28 mouse cellular contexts compared by ENCODE assay signal in genomic region chr4:127107566-127107965, GRCm38 (mm10). TPM values are rescaled to one million over a fixed set of nuclear protein-coding genes. Genes with fewer than 3 reads are reported as not detected.
DNase-seq lines count a peak whose midpoint lies in the region; ATAC-seq and TF ChIP-seq lines count a peak whose summit lies in the region.
"Had no signal": no experiment of that assay in that cellular context is flagged by ENCODE, and none has a peak within 500 bp of the region (broad histone marks: within the 10 kb centered on the region; RNA-seq: fewer than 3 reads in every experiment).

No protein-coding gene starts in this region.

- ATAC-seq in kidney, embryonic 16.5 days (ENCODE audit: low FRiP score, low TSS enrichment) = no peak
- ATAC-seq in liver, embryonic 12.5 days = no peak
- ATAC-seq: forebrain, embryonic 14.5 days; forebrain, postnatal 0 days; hindbrain, embryonic 16.5 days; Patski had no signal

- peaks cover 13% of the 10 kb centered on the region; the same call in 1 of the 2 replicates for H3K36me3 ChIP-seq in kidney, embryonic 16.5 days (ENCODE audit: insufficient read depth, low read length)
- H3K36me3 ChIP-seq in liver, adult 2 months (ENCODE audit: control insufficient read depth, insufficient read depth, low read length) = peaks cover 26% of the 10 kb centered on the region
- peaks cover 7% of the 10 kb centered on the region for H3K36me3 ChIP-seq in liver, embryonic 12.5 days

- no peak overlapping the region for H3K4me3 ChIP-seq in kidney, embryonic 16.5 days (ENCODE audit: low read length)
- H3K4me3 ChIP-seq in liver, adult 2 months (ENCODE audit: insufficient read depth, low read depth, low read length) = no peak overlapping the region
- H3K4me3 ChIP-seq in liver, embryonic 12.5 days = no peak overlapping the region
- H3K4me3 ChIP-seq: embryonic facial prominence, embryonic 12.5 days; embryonic facial prominence, embryonic 15.5 days; heart, adult 2 months; heart, embryonic 10.5 days; heart, embryonic 13.5 days; hindbrain, embryonic 12.5 days had no signal

- DNase-seq in kidney, adult 11 months = peak; percentile 64
- peak; percentile 46 for DNase-seq in liver, adult 2 months (ENCODE audit: extremely low read depth, low read depth, low spot score)
- DNase-seq in kidney, postnatal 14 days = peak; percentile 51
- DNase-seq in layer of hippocampus, postnatal 36 days = no peak
- DNase-seq in frontal cortex, postnatal 10 days (ENCODE audit: low spot score in 2 of 2) = no peak
- DNase-seq: adrenal gland, adult 2 months; adrenal gland, postnatal 14 days; B cell, adult 2 months; cerebellum, adult 11 months; cerebellum, adult 2 months; cerebellum, adult 9-11 months; cerebellum, postnatal 25 days; forebrain, postnatal 0 days; gastrocnemius, postnatal 25 days; heart, adult 2 months; heart, postnatal 14 days had no signal

- no peak for TF ChIP-seq POLR2A in liver, adult 2 months (IDR thresholded peaks at IDR 0.05; ENCODE audit: extremely low read depth, insufficient read depth, low read length)

- no peak overlapping the region for H3K9ac ChIP-seq in kidney, embryonic 16.5 days (replicated peaks; ENCODE audit: low read length)
- no peak overlapping the region for H3K9ac ChIP-seq in liver, adult 2 months (ENCODE audit: low read depth, low read length)
- no peak overlapping the region for H3K9ac ChIP-seq in liver, embryonic 12.5 days
- H3K9ac ChIP-seq: embryonic facial prominence, embryonic 12.5 days; embryonic facial prominence, embryonic 15.5 days; forebrain, postnatal 0 days; heart, embryonic 13.5 days; hindbrain, embryonic 12.5 days had no signal

- WGBS in kidney, embryonic 16.5 days = 92% methylated on average over 4 of the region's 4 CpGs
- WGBS in liver, adult 2 months = 43% methylated on average over 4 of the region's 4 CpGs
- 77% methylated on average over 4 of the region's 4 CpGs for WGBS in liver, embryonic 12.5 days (ENCODE audit: insufficient replicate concordance)

- no peak overlapping the region for H3K27ac ChIP-seq in kidney, embryonic 16.5 days (ENCODE audit: low read length)
- H3K27ac ChIP-seq in liver, adult 2 months (replicated peaks; ENCODE audit: insufficient read depth, low read depth, low read length) = no peak overlapping the region
- no peak overlapping the region for H3K27ac ChIP-seq in liver, embryonic 12.5 days
- H3K27ac ChIP-seq: embryonic facial prominence, embryonic 12.5 days; embryonic facial prominence, embryonic 15.5 days; heart, adult 2 months; heart, embryonic 10.5 days; heart, embryonic 13.5 days; hindbrain, embryonic 12.5 days had no signal

- no peaks in the 10 kb centered on the region for H3K9me3 ChIP-seq in kidney, embryonic 16.5 days (ENCODE audit: low read length)
- H3K9me3 ChIP-seq in liver, embryonic 12.5 days (replicated peaks) = no peaks in the 10 kb centered on the region
- H3K9me3 ChIP-seq: embryonic facial prominence, embryonic 12.5 days; embryonic facial prominence, embryonic 15.5 days; G1E; heart, embryonic 10.5 days; hindbrain, embryonic 12.5 days had no signal

- no peaks in the 10 kb centered on the region for H3K27me3 ChIP-seq in kidney, embryonic 16.5 days (ENCODE audit: insufficient read depth, low read length)
- H3K27me3 ChIP-seq in liver, adult 2 months (ENCODE audit: control insufficient read depth, insufficient read depth, low read length) = no peaks in the 10 kb centered on the region
- no peaks in the 10 kb centered on the region for H3K27me3 ChIP-seq in liver, embryonic 12.5 days (replicated peaks)
- H3K27me3 ChIP-seq: CH12.LX; embryonic facial prominence, embryonic 12.5 days; embryonic facial prominence, embryonic 15.5 days; heart, embryonic 13.5 days; hindbrain, embryonic 12.5 days; Patski had no signal

- H3K4me2 ChIP-seq in kidney, embryonic 16.5 days (replicated peaks; ENCODE audit: low read depth, low read length) = no peak overlapping the region
- H3K4me2 ChIP-seq in liver, embryonic 12.5 days = no peak overlapping the region
- H3K4me2 ChIP-seq: embryonic facial prominence, embryonic 12.5 days; embryonic facial prominence, embryonic 15.5 days; heart, embryonic 13.5 days; hindbrain, embryonic 12.5 days had no signal

- TF ChIP-seq CTCF in liver, adult 2 months (IDR thresholded peaks at IDR 0.05; ENCODE audit: low read depth, low read length) = no peak

- no peaks in the 10 kb centered on the region for H3K4me1 ChIP-seq in kidney, embryonic 16.5 days (ENCODE audit: insufficient read depth, low read length)
- H3K4me1 ChIP-seq in liver, adult 2 months (ENCODE audit: control insufficient read depth, insufficient read depth, low read length) = no peaks in the 10 kb centered on the region
- no peaks in the 10 kb centered on the region for H3K4me1 ChIP-seq in liver, embryonic 12.5 days
- H3K4me1 ChIP-seq: embryonic facial prominence, embryonic 12.5 days; embryonic facial prominence, embryonic 15.5 days; heart, embryonic 10.5 days; heart, embryonic 13.5 days; hindbrain, embryonic 12.5 days had no signal

- H3K79me2 ChIP-seq in liver, adult 2 months (ENCODE audit: control insufficient read depth, insufficient read depth, low read length) = no peaks in the 10 kb centered on the region

RNA-seq across cellular contexts. Expression of gene Tmem35b, which starts 15.9 kb away (rescaled TPM):
- polyA plus RNA-seq in kidney, embryonic 16.5 days (2015; fragmentation: Nextera tagmentation; extraction: Ambion mirVana) = 26.5 and 28.7 TPM in 2 replicates
- total RNA-seq in liver, adult 2 months (2014; rRNA removed) = 11.1 and 11.5 TPM in 2 replicates
- 11.4 and 11.8 TPM in 2 replicates for polyA plus RNA-seq in liver, adult 2 months (2012; rRNA removed)
- polyA plus RNA-seq in liver, embryonic 12.5 days (2016; fragmentation: Nextera tagmentation; extraction: Ambion mirVana) = 7.3 and 8.5 TPM in 2 replicates
- total RNA-seq in layer of hippocampus, postnatal 36 days (2021) = 1 to 10 TPM; 4.6 to 4.9 TPM

RNA-seq across cellular contexts. Expression of gene Zmym6, which starts 30.4 kb away (rescaled TPM):
- 22.2 and 22.9 TPM in 2 replicates for polyA plus RNA-seq in kidney, embryonic 16.5 days (2015; fragmentation: Nextera tagmentation; extraction: Ambion mirVana)
- total RNA-seq in liver, adult 2 months (2014; rRNA removed) = 6.8 and 7.2 TPM in 2 replicates
- 0.98 and 1.4 TPM in 2 replicates for polyA plus RNA-seq in liver, adult 2 months (2012; rRNA removed)
- 5.6 and 6.8 TPM in 2 replicates for polyA plus RNA-seq in liver, embryonic 12.5 days (2016; fragmentation: Nextera tagmentation; extraction: Ambion mirVana)
- 10 to 100 TPM; 45.2 to 51.2 TPM for total RNA-seq in layer of hippocampus, postnatal 36 days (2021)

RNA-seq across cellular contexts. Expression of gene Zmym1, which starts 46.6 kb away (rescaled TPM):
- polyA plus RNA-seq in kidney, embryonic 16.5 days (2015; fragmentation: Nextera tagmentation; extraction: Ambion mirVana) = 22.5 and 23.9 TPM in 2 replicates
- 3.4 and 5.0 TPM in 2 replicates for total RNA-seq in liver, adult 2 months (2014; rRNA removed)
- polyA plus RNA-seq in liver, adult 2 months (2012; rRNA removed) = 0.62 and 0.81 TPM in 2 replicates
- polyA plus RNA-seq in liver, embryonic 12.5 days (2016; fragmentation: Nextera tagmentation; extraction: Ambion mirVana) = 13.7 and 15.2 TPM in 2 replicates
- 10 to 100 TPM; 13.6 to 14.1 TPM for total RNA-seq in layer of hippocampus, postnatal 36 days (2021)

Comparison
In these comparisons a context has a peak if more than half of its experiments do, and no peak if none do; other contexts are left out.
1. DNase-seq: peak in kidney, adult 11 months (single experiment), liver, adult 2 months (single experiment) and kidney, postnatal 14 days (single experiment); none in layer of hippocampus, postnatal 36 days (0 of 2) and frontal cortex, postnatal 10 days (0 of 2).